Mouse (Mus musculus): ENCODE measurements around the gene Sfrp5.
A peak's percentile ranks its signal among the peaks of the same experiment; 100 is the strongest.

Sfrp5 gene

GRCm38 (mm10) chr19:42198026-42198425 lies 4.0 kb downstream of the Sfrp5 start:
- no peak for DNase-seq (ENCODE audit: low read depth, low spot score)

DNA sequence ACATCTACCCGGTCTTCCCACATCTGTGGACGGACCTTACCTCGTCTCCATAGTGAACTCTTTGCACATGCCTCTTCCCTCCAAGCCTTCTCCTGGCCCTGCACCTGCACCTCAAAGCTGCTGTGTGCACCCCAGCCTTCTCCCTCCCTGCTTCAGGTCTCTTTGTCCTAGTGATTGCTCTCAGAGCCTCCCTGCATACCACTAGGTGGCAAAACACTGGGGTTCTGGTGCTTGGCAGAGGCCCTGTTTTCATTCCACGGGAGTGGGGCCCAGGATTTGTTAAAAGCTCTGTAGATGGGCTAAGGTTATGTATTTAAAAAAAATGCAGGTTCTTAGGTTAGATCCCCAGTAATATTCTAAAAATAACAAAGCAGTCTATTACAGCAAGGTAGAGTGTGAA lies 5.0 kb downstream of the Sfrp5 start:
- DNase-seq (ENCODE audit: low read depth, low spot score) = no peak

DNA sequence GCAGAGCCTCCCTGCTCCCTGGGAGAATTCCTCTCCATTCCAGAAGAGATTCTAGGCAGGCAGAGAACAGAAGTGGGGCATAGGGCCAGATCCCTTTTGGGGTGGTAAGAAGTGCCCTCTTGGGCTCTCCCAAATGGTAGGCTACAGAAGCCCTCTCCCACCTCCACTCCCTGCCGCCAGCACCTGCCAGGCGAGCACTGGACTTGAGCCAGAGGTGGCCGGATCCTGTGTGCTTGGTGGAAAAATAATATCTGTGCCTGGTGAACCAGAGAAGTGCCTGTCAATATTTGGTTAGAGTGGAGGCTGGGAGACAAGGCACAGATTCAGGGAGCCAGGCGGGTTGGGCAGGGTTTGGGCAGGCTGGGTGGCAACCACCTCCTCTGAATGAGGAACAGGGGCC lies 5.7 kb downstream of the Sfrp5 start:
- DNase-seq (ENCODE audit: low read depth, low spot score) = no peak

DNA sequence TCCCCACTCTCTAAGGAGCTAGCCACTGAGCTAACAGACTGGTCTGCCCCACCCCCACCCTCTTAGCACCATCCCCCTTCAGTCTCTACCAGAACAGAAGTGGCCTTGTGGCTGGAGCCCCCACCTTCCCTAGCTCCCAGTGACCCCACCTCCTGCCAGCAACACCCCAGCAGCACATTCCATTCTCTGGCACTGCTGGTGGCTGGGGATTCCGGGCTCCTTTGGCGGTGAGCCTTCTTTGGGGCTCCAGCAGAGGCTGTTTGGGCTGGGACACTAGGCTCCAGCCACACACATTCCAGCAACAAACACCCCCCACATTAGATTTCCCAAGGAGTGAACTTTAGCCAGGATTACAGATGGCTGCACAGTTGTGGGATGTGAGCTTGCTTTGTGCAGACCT lies 8.7 kb downstream of the Sfrp5 start:
- no peak for DNase-seq (ENCODE audit: low read depth, low spot score)

- peak; percentile 66 for DNase-seq (ENCODE audit: low read depth, low spot score)
Observed at GRCm38 (mm10) chr19:42190494-42190893, 11.6 kb downstream of the Sfrp5 start.

DNA sequence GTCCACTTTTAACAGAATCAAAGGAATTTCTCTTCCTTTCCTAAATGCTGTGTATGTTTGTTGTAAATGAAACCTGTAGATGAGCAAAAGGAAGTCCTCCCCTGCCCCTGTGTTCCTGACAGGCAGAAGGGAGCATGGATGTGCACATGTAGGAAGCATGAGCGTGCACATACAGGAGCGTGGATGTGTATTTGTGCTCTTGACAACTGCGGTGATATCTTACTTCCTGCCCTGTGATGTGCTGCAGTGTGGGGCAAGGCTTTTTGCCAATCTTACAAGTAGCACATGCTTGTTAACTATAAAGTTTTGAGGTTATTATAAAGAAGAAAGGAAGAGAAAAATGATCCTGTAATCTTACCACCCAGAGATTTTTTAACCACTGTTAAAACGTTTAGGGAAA lies 12.3 kb downstream of the Sfrp5 start:
- DNase-seq (ENCODE audit: low read depth, low spot score) = no peak

- DNase-seq (ENCODE audit: low read depth, low spot score) = no peak
Observed at GRCm38 (mm10) chr19:42182673-42183072, 19.4 kb downstream of the Sfrp5 start.

DNA sequence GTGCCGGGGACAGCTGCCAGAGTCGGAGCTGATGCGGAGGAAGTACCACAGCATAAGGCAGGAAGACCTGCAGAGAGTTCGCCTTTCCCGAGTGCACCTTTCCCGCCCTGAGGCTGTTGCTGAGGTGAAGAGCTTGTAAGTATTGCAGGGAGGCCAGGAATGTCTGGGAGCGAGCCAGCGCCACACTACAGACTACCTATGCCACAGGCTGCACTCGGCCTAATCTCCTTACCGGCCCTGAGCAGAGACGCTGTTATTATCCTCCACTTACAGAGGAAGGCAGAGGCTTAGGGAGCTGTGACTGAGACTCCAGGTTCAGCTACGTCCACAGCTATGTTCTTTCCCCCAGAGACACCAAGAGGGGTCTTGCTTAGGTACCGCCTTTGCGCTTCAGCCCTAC lies 22.7 kb downstream of the Sfrp5 start:
- no peak for DNase-seq (ENCODE audit: low read depth, low spot score)

- no peak for DNase-seq (ENCODE audit: low read depth, low spot score)
Observed at GRCm38 (mm10) chr19:42177461-42177860, 24.6 kb downstream of the Sfrp5 start.

DNA sequence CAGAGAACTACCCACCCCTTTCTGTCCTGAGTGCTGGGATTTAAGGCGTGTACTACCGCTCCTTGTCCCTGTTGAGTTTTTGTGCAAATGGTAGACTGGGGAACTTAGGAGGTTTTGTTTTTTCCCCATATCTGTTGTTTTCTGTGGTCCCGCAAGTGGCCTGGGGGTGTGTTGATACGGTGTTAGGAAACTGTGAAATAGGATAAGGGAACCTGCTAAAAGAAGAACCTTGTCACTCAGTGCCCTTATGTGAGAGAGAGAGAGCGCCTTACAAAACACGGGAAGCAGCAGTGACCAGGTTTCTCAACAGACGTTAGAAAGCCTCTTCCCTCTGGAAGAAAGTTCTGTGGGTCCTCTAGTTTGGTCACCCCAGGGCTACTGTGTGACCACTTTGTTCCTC lies 25.2 kb downstream of the Sfrp5 start:
- DNase-seq (ENCODE audit: low read depth, low spot score) = no peak

GRCm38 (mm10) chr19:42170025-42170969 lies 31.8 kb downstream of the Sfrp5 start:
- peak; percentile 94 for DNase-seq (ENCODE audit: low read depth, low spot score)

DNA sequence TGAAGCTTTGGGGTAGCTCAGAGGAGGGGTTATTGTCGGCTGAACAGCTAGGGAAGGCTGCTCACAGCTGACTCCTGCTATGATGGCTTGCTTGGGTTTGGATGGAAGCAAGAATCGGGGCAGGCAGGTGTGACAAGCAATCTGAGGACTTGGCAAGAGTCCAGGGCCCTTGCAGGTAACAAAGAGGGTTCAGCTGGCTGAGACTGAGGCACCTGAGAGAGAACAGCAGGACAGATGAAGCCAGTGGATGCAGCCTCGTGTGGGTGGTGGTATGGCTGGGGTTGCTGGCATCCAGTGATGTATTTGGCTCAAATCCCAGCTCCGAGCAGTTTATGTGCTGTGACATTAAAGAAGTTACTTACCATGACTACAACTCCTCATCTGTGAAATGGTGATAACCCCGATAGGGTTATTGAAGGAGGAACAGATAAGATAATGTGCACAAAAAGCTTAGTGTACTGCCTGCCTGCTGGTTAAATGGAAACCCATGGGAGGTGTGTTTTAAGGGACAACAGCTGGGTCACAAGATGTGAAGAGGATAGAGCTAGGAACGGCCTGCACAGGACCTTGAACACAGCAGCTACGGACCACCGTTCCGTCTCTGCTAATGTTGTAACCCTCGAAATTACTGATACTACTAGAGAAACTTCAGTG lies 32.6 kb downstream of the Sfrp5 start:
- no peak for DNase-seq (ENCODE audit: low read depth, low spot score)

DNA sequence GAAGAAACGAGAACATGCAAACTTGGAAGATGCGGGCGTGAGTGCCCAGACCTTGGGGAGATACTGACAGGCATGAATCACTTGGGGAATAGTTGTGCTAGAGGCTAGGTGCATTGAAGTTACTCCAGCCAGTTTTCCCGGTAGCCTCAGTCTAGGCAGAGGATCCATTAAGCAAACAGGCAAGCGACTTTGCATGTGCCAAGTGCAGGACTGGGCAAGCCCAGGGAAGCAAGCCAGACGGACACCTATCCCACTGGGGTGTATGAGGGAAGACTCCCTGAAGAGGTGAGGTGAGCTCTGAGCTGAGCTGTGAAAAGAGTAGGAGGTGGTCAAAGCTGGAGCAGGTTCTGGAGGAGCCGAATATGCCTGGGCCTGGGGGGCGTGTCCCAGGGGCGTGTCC lies 34.6 kb downstream of the Sfrp5 start:
- DNase-seq (ENCODE audit: low read depth, low spot score) = no peak

GRCm38 (mm10) chr19:42166766-42167165 lies 35.3 kb downstream of the Sfrp5 start:
- DNase-seq (ENCODE audit: low read depth, low spot score) = no peak

GRCm38 (mm10) chr19:42166130-42166529 lies 35.9 kb downstream of the Sfrp5 start:
- peak; percentile 86 for DNase-seq (ENCODE audit: low read depth, low spot score)

GRCm38 (mm10) chr19:42164188-42164587 lies 37.9 kb downstream of the Sfrp5 start:
- no peak for DNase-seq (ENCODE audit: low read depth, low spot score)

DNA sequence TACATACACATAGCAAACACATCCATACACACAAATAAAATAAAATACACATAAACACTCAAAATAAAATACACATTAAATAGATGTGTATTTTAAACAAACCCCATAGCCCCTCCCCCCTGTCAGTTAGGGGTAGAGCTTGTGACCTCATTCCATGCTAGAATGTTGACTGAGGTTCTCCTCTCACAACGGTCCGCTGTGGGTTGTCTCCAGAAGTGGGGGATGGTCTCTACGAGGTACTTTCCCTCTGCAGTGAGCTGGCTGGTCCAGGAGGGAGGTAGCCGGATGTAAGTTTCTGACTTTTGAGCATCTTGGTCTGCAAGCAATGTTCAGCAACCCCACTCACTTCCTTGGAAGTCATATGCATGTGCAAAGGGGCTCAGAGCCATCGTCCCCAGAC lies 38.3 kb downstream of the Sfrp5 start, which contains the start of gene Zfyve27:
Zfyve27 (plus strand) TSS at position 188 of the 400 bp plus-strand sequence.
- DNase-seq (ENCODE audit: low read depth, low spot score) = no peak

GRCm38 (mm10) chr19:42158246-42159017 lies 43.6 kb downstream of the Sfrp5 start:
- no peak for DNase-seq (ENCODE audit: low read depth, low spot score)

DNA sequence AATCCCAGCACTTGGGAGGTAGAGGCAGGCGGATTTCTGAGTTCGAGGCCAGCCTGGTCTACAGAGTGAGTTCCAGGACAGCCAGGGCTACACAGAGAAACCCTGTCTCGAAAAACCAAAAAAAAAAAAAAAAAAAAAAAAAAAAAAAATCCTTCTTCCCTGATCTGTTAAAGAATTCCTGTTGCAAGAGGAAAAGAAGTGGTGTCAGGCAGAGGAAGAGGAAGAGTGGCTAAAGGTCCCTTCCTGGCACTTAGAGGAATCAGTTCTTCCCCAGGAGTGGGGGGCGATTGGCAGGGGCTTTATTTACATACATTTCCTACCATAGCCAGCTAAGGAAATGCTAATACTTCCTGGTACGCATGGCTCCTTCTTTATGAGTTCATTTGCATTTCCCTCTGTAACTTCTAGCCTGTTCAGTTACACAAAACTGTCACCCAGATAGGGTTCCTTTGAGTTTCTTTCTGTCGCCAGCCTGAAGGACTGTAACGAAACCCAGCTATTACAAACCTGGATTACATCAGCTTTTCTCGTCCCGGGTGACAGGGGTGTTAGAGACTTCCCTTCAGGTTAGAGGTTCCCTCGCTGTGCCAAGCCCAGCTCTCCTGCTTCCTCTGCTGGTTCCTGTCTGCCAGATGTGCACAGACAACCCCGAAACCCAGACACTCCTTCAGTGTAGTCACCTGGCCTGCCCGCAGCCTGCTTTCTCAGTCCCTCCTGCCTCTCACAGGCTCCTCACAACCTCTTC lies 44.4 kb downstream of the Sfrp5 start:
- DNase-seq (ENCODE audit: low read depth, low spot score) = no peak

- DNase-seq (ENCODE audit: low read depth, low spot score) = peak; percentile 87
Observed at GRCm38 (mm10) chr19:42151990-42152389, 50.1 kb downstream of the Sfrp5 start.

GRCm38 (mm10) chr19:42148569-42148860 lies 53.5 kb downstream of the Sfrp5 start:
- DNase-seq (ENCODE audit: low read depth, low spot score) = no peak

All from forelimb bud, embryonic 11.5 days (tissue).